Mouse (Mus musculus) hindbrain, postnatal 0 days (tissue): ENCODE measurements around the gene Ogfod2. TPM values are rescaled to one million over a fixed set of nuclear protein-coding genes. Genes with fewer than 3 reads are reported as not detected.
A peak's percentile ranks its signal among the peaks of the same experiment; 100 is the strongest.

ENCODE experiments used
- ATAC-seq: fragments of 200-750 bp; cut with Nextera tagmentation; 2 replicates; pipeline ENCODE4 v1.8.0; 2017; ENCODE audit warnings: mild to moderate bottlenecking, moderate TSS enrichment, moderate library complexity
- DNase-seq: peaks from one replicate; pipeline ENCODE4 v3.0.0-alpha.2; 2015; ENCODE audit warnings: low spot score
- H3K27ac ChIP-seq: fragments of 300-500 bp; sonication (generic); 2 replicates; pipeline ENCODE4 v1.5.1; 2014; ENCODE audit warnings: mild to moderate bottlenecking
- H3K27me3 ChIP-seq: fragments of 300-500 bp; sonication (generic); 2 replicates; pipeline ENCODE4 v1.6.1; 2014; ENCODE audit warnings: low read length, mixed read lengths; ENCODE audit not compliant: insufficient read depth
- H3K36me3 ChIP-seq: fragments of 300-500 bp; sonication (generic); 2 replicates; pipeline ENCODE4 v1.6.1; 2014; ENCODE audit warnings: low read length, mixed read lengths; ENCODE audit not compliant: insufficient read depth
- H3K4me1 ChIP-seq: fragments of 300-500 bp; sonication (generic); 2 replicates; pipeline ENCODE4 v1.6.1; 2014; ENCODE audit warnings: antibody characterized with exemption, low read length, mixed read lengths; ENCODE audit not compliant: insufficient read depth
- H3K4me2 ChIP-seq: fragments of 300-500 bp; sonication (generic); 2 replicates; pipeline ENCODE4 v1.6.1; 2014; ENCODE audit warnings: low read depth, mild to moderate bottlenecking, low read length, moderate library complexity, mixed read lengths
- H3K4me3 ChIP-seq: fragments of 300-500 bp; sonication (generic); 2 replicates; pipeline ENCODE4 v1.5.1; 2014; ENCODE audit warnings: low read length
- H3K9ac ChIP-seq: fragments of 300-500 bp; sonication (generic); replicated peaks from 2 replicates; pipeline ENCODE4 v1.6.1; 2014; ENCODE audit warnings: mild to moderate bottlenecking, low read length, moderate library complexity, mixed read lengths
- H3K9me3 ChIP-seq: fragments of 300-500 bp; sonication (generic); 2 replicates; pipeline ENCODE4 v1.6.1; 2016; ENCODE audit warnings: low read length, mixed read lengths
- CTCF ChIP-seq: IDR thresholded peaks from 2 replicates; pipeline ENCODE4 v1.5.1; 2016; ENCODE audit warnings: antibody characterized with exemption, control low read depth, low read depth
- WGBS: fragments of 180-500 bp; shearing (Covaris S2); extraction: QIAGEN DNeasy Blood & Tissue Kit; methylation state at CpG from one replicate; pipeline ENCODE4 v1.1.7; 2014; 5-methylcytosine and 5-hydroxymethylcytosine counted together
- polyA plus RNA-seq: library from polyadenylated mRNA; unstranded; fragments of >200 nt; fragmentation: Nextera tagmentation; extraction: Ambion mirVana; gene quantifications from 2 replicates; pipeline ENCODE4 v1.2.1, GENCODE M21; 2015
- total RNA-seq: library from RNA; depleted of rRNA; stranded (reverse); fragments of >200 nt; gene quantifications from 2 replicates; pipeline ENCODE4 v1.2.3, GENCODE M21; 2014

Gene Ogfod2
- total and polyA plus RNA-seq, 2 experiments from 2014 or later = 38.2 to 52.0 TPM

DNA sequence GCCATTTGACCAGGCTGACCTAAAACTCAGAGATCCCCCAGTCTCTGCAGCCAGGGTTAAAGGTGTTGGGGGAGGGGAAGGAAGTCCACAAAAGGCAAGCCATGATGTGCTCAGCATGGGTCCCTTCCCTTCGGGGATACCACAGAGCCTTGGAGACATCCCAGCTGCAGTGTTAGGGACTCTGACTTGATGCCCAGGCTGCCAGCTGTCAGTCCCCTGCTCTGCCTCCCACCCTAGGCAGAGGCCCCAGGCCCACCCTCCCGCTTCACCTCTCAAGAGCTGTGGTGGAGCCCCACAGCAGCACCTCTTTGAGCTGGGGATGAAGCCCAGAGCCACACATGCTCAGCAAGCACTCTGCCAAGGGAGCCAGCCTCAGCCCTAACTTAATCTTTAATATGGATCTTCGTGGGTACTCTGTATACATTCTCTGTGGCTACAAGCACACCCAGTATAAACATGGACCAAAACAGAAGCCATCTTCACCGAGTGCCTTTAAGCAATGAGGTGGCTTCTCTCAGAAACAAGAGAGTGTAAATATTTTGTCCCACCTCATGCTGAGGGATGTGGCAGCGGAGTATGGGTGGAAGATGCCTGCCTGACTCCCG lies 34.1 kb upstream of the Ogfod2 start:
- ATAC-seq (no peak), DNase-seq (no peak)
- no peaks in the 10 kb centered on the region; the same call in 1 of the 2 replicates for H3K36me3 ChIP-seq
- 50% methylated on average over 6 of the region's 6 CpGs for WGBS
- H3K27ac ChIP-seq = peak overlapping the region; percentile 77
- peak overlapping the region; percentile 37; the same call in 1 of the 2 replicates for H3K9ac ChIP-seq
- H3K9me3 ChIP-seq = no peaks in the 10 kb centered on the region
- H3K4me3 ChIP-seq = peak overlapping the region; percentile 14
- H3K4me1 ChIP-seq = peaks cover 11% of the 10 kb centered on the region; the same call in 1 of the 2 replicates
- H3K4me2 ChIP-seq = peak overlapping the region; percentile 37
- no peaks in the 10 kb centered on the region for H3K27me3 ChIP-seq
- TF ChIP-seq CTCF = no peak

DNA sequence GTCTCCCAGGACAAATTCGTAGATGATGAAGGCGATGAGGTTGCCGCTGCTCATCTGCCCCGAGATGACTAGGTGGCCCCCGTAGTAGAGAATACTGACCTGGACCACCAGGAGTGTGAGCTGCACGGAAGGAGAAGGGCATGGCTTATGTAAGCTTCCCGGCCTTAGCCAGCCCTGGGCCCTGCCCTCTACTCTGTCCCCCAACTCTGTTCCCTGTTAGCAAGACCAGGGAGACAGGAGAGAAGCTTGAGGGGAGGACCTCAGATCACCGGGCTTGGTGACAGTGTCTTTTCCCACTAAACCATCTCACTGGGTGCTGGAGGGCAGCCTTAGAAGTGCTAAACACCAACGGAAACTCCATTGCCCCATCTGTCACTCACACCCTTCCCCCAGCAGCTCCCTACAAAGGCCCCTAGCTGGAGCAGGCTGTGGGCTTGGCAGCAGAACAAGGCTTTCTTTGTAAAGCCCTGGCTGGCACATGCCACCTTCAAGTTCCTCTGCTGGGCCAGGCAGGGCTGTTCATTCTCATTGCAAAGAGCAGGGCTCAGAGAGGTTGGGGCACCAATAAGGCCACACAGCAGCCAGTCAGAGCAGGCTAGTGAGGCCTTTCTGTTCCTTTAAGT lies 33.2 kb upstream of the Ogfod2 start:
- 30% methylated on average over 9 of the region's 9 CpGs for WGBS
- peak overlapping the region; percentile 37 for H3K4me2 ChIP-seq

DNA sequence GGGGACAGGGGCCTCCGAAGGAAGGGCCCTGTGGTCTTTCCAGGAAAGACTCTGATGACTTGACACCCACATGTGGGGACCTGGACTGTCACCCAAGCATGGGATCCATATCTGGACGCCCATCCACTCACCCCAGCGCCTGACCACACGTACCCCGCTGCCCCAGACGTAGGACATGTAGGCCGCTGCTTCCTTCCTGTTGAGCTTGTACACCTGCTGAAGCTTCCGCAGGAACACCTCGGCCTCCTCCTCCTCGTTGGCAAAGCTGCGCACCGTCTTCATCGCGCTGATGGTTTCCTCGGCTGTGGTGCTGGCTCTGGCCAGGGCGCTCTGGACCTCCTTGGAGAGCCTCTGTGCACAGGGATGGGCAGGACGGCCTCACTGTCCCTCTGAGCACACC lies 32.2 kb upstream of the Ogfod2 start:
- no peaks in the 10 kb centered on the region for H3K27me3 ChIP-seq
- no peak for ATAC-seq
- no peak for DNase-seq
- 90% methylated on average over 17 of the region's 17 CpGs for WGBS
- H3K9me3 ChIP-seq = no peaks in the 10 kb centered on the region
- H3K4me1 ChIP-seq = peaks cover 7% of the 10 kb centered on the region; the same call in 1 of the 2 replicates
- no peak overlapping the region for H3K9ac ChIP-seq
- TF ChIP-seq CTCF = no peak
- H3K36me3 ChIP-seq = no peaks in the 10 kb centered on the region
- no peak overlapping the region for H3K27ac ChIP-seq
- no peak overlapping the region for H3K4me2 ChIP-seq
- H3K4me3 ChIP-seq = no peak overlapping the region

More for the DNA sequence above, 33.2 kb upstream of the Ogfod2 start:
- H3K36me3 ChIP-seq = no peaks in the 10 kb centered on the region
- H3K4me3 ChIP-seq = peak overlapping the region; percentile 14
- H3K27me3 ChIP-seq = no peaks in the 10 kb centered on the region
- H3K9me3 ChIP-seq = no peaks in the 10 kb centered on the region
- H3K27ac ChIP-seq = peak overlapping the region; percentile 77
- ATAC-seq = peak; percentile 91
- peak; percentile 94 for DNase-seq
- H3K4me1 ChIP-seq = peaks cover 7% of the 10 kb centered on the region; the same call in 1 of the 2 replicates
- no peak for TF ChIP-seq CTCF
- peak overlapping the region; percentile 37; the same call in 1 of the 2 replicates for H3K9ac ChIP-seq

DNA sequence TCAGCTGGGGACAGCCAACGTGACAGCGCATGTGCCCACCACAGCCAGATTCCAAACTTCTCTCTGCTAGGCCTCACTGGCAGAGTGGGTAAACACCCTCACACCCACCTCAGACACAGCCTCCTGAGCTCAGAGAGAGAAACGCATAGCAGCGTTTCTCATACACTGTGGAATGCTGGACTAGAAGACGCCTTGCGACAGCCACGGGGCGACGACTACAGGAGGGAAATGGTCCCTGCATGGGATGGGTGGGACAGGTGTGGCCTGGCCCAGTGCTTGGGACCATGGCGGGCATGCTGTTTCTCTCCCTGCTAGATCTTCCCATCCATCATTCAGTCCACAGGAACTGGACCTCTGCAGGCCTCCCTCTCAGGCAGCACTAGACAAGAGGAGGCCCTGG lies 29.6 kb upstream of the Ogfod2 start:
- Histone ChIP-seq H3K36me3 (no peaks in the 10 kb centered on the region), H3K9ac (no peak overlapping the region)
- 85% methylated on average over 10 of the region's 10 CpGs for WGBS

DNA sequence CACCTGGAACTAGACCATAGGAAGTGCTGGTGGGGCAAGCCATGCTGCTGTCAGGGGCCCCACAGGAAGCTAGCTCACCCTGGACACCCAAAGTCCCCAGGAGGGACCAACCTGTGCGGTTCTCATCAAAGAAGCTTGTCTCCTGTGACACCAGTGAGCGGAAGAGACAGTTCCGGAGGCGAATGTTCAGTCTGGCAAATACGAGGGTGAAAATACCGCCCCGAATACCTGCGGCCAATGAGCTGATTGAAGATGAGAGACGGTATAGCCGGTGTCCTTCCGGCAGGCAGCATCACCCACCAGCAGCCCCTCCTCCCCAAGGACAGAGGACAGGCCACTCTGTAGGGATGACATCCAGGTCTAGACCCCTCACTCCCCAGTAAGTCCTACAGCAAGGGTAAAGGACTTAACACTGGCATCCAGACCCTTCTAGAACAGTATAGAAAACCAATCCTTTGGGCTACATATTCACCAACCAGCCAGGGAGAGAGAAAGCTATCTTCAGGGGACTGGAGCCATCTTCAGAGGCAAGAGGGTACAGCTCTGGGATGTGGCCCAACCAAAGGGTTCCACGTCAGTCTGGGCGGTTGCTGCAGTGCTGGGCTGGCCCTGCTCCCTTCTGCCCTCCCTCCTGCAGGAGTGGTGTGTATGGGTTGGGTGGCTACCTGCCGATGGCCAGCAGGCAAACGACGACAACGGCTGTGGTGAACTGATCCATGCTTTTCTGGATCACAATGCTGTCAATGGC lies 29.0 kb upstream of the Ogfod2 start:
- WGBS = 86% methylated on average over 17 of the region's 17 CpGs
- no peak overlapping the region for H3K9ac ChIP-seq

More for the DNA sequence above, 29.6 kb upstream of the Ogfod2 start:
- Histone ChIP-seq H3K4me2 (no peak overlapping the region), H3K27ac (no peak overlapping the region), H3K4me1 (0 out of 2 replicates have a peak, but pooled peaks cover 7% of the 10 kb centered on the region), H3K27me3 (no peaks in the 10 kb centered on the region), H3K4me3 (no peak overlapping the region), H3K9me3 (no peaks in the 10 kb centered on the region)
- no peak for ATAC-seq
- no peak for DNase-seq
- TF ChIP-seq CTCF = no peak

DNA sequence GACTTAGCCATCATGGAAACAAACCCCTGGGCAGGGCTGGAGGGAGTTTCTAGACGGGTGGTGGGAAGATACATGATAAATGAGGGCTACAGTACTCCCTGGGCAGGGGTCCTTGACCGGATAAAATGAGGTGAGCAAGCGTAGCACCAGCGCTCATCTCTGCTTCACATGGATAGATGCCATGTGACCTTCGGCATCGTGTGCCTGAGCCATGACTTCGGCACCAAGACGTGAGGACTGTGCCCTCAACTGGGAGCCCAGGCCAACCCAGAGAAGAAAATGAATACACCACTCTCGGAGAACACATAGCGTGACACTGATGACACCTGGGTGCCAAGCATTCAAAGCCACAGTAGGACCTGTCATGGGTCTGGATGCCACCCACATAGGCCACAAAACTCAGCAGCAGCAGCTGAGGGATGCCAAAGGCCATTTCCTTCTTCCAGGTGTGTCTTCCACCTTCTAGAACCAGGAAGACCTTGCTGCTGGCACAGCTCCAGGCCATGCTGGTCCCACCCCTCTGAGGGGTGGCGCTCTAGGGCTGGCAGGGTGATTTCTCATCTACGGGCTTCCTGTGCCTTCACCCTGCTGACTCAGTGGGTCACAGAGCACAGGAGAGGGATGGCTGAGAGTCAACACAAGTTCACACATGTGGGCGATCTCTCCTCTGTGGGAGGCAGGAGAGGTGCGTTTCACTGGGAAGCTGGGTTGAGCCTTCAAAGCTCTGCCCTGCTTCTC lies 28.1 kb upstream of the Ogfod2 start:
- TF ChIP-seq CTCF = no peak
- no peaks in the 10 kb centered on the region for H3K9me3 ChIP-seq
- DNase-seq (no peak), ATAC-seq (no peak)
- no peaks in the 10 kb centered on the region for H3K4me1 ChIP-seq
- H3K4me2 ChIP-seq = no peak overlapping the region
- H3K27ac ChIP-seq = no peak overlapping the region
- no peak overlapping the region for H3K4me3 ChIP-seq
- no peak overlapping the region for H3K9ac ChIP-seq
- WGBS = 80% methylated on average over 14 of the region's 14 CpGs
- H3K36me3 ChIP-seq = no peaks in the 10 kb centered on the region
- no peaks in the 10 kb centered on the region for H3K27me3 ChIP-seq

More for the DNA sequence above, 29.0 kb upstream of the Ogfod2 start:
- Histone ChIP-seq H3K27me3 (no peaks in the 10 kb centered on the region), H3K9me3 (no peaks in the 10 kb centered on the region), H3K36me3 (no peaks in the 10 kb centered on the region), H3K4me2 (no peak overlapping the region), H3K4me3 (no peak overlapping the region), H3K4me1 (0 out of 2 replicates have a peak, but pooled peaks cover 5% of the 10 kb centered on the region), H3K27ac (no peak overlapping the region)
- TF ChIP-seq CTCF = peak; percentile 24; the same call in 1 of the 2 replicates
- ATAC-seq (no peak), DNase-seq (no peak)
